Mouse (Mus musculus): ENCODE results near the gene Scn10a. TPM values are rescaled to one million over a fixed set of nuclear protein-coding genes. Genes with fewer than 3 reads are reported as not detected.

Gene Scn10a
- polyA plus RNA-seq, 1 experiment from 2014 or later: 0.02 TPM

Other genes with a start within 250 kb of the Scn10a start
- gene Scn5a, start 140.3 kb downstream of the Scn10a start, polyA plus RNA-seq (2015; fragmentation: Nextera tagmentation; extraction: Ambion mirVana): 0.03 and 0.05 TPM in 2 replicates
- not detected in 2 replicates for gene Scn11a, start 106.1 kb upstream of the Scn10a start, polyA plus RNA-seq (2015; fragmentation: Nextera tagmentation; extraction: Ambion mirVana)
- 22.8 and 27.8 TPM in 2 replicates for gene Wdr48, start 175.6 kb upstream of the Scn10a start, polyA plus RNA-seq (2015; fragmentation: Nextera tagmentation; extraction: Ambion mirVana)
- gene Gorasp1, start 218.2 kb upstream of the Scn10a start, polyA plus RNA-seq (2015; fragmentation: Nextera tagmentation; extraction: Ambion mirVana): 10.4 and 12.6 TPM in 2 replicates
- gene Ttc21a, start 218.3 kb upstream of the Scn10a start, polyA plus RNA-seq (2015; fragmentation: Nextera tagmentation; extraction: Ambion mirVana): 0.08 and 0.09 TPM in 2 replicates

Data from liver, embryonic 13.5 days (tissue).